Mouse (Mus musculus) neutrophil, adult 59 days (primary cell): Measurements from ENCODE around the gene Ubr3. TPM values are rescaled to one million over a fixed set of nuclear protein-coding genes. Genes with fewer than 3 reads are reported as not detected.

Experiments used
- total RNA-seq, 2 experiments: library from RNA; stranded (reverse); gene quantifications; 1 replicate in 1 of 2; 2 replicates in 1 of 2; pipeline ENCODE4 v1.2.4; 2023

Gene Ubr3
- 10 to 100 TPM; 42.0 to 46.3 TPM for total RNA-seq

GRCm38 (mm10) chr2:69897039-69897617 lies at the start of gene Ubr3:
Gene Ubr3 (plus strand): TSS chr2:69897246.

DNA sequence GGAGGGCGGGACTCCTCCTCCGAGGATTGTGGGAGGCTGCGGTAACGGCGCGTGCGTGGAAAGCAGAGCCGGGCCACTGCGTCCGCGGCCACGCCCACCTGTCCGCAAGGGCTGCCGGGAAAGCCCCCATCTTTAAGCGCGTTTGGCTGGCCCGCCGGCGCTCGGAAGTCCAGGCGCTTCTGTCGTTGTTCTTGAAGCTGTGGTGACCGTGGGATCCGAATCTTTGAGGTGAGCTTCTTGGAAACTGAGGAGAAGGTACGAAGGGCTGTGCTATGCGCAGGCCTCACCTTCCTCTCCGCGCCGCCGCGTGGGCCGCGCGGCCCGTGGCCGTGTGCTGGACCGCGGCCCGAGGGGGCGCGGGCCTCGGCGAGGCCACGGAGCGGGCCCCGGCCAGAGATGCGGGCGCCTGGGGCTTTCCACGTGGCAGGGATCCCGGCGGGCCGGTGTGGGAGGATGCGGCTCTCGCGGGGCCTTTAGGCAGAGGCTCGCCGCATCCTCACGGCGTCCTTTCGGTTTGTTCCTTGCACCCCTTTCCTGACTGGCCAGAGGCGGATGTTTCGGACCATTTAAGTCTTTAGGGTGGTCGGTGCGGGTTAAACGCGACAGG lies 35.5 kb upstream of the Ubr3 start, which contains the start of gene Ssb:
Gene Ssb, plus strand, starts transcription at position 78 of the 607 bp plus-strand sequence.

GRCm38 (mm10) chr2:69885451-69886305 lies 11.4 kb upstream of the Ubr3 start, which contains the start of gene Mettl5:
Gene Mettl5 (minus strand): TSS chr2:69885615.

DNA sequence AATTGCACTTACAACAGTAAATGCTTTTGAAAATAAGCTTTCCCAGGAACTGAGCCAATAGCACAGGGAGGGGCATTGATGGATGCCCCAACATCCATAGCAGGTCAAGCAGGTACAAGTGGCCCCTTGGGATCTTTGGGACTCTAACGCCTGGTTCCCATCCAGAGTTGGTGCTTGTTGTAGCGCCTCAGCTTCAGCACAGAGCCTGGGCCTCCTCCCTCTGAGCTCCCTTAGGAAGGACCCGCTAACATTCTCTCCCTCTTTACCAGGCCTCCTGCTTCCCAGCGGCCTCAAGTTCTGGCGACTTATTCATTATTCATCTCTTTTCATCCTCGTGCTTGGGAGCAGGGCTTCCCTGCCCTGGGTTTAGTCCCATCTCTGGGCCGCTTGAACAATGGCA lies 141.7 kb downstream of the Ubr3 start, which contains the start of gene Myo3b:
Gene Myo3b, plus strand, starts transcription at position 375 of the 400 bp plus-strand sequence.

Other genes with a start within 250 kb of the Ubr3 start
- under 1 TPM in 1 of 2 experiments, not detected in 1; 0.29 TPM for gene Klhl41, start 227.1 kb upstream of the Ubr3 start, total RNA-seq
- 1 to 10 TPM; 3.4 to 4.9 TPM for gene Fastkd1, start 183.7 kb upstream of the Ubr3 start, total RNA-seq
- gene Ppig, start 174.7 kb upstream of the Ubr3 start, total RNA-seq, result 10 to 100 TPM; 55.9 to 60.3 TPM
- gene Ccdc173, start 107.7 kb upstream of the Ubr3 start, total RNA-seq, result 1 to 10 TPM in 1 of 2 experiments, under 1 TPM in 1; 0.49 to 1.8 TPM
- gene Phospho2, start 107.6 kb upstream of the Ubr3 start, total RNA-seq, result 10 to 100 TPM; 14.6 to 19.8 TPM
- 1 to 10 TPM; 4.5 to 6.5 TPM for gene Klhl23, start 75.3 kb upstream of the Ubr3 start, total RNA-seq
- gene Ssb, start 35.7 kb upstream of the Ubr3 start, total RNA-seq, result 10 to 100 TPM; 70.5 to 90.0 TPM
- gene Mettl5, start 11.6 kb upstream of the Ubr3 start, total RNA-seq, result 1 to 10 TPM; 9.5 to 9.7 TPM
- not detected for gene Myo3b, start 141.9 kb downstream of the Ubr3 start, total RNA-seq